Mouse (Mus musculus) layer of hippocampus, adult 2 months (tissue): ENCODE results near the gene AU021092. TPM values are rescaled to one million over a fixed set of nuclear protein-coding genes. Genes with fewer than 3 reads are reported as not detected.
"Not testable (repeated sequence)": the region's sequence is repeated elsewhere in the genome, so short reads cannot be mapped to it uniquely, and the experiment has no call there.

Source experiments
- DNase-seq, 2 experiments: peaks; one replicate each; pipeline ENCODE4 v3.0.0; 2022; ENCODE audit warnings: low spot score in 2 of 2
- H3K27ac ChIP-seq: fragments of 200-600 bp; 2 replicates; pipeline ENCODE4 v1.8.1; 2022
- H3K4me3 ChIP-seq: fragments of 200-600 bp; 2 replicates; pipeline ENCODE4 v1.8.1; 2022; ENCODE audit warnings: mild to moderate bottlenecking
- CTCF ChIP-seq: fragments of 200-600 bp; conservative IDR thresholded peaks from 2 replicates; pipeline ENCODE4 v1.8.1; 2022; ENCODE audit warnings: antibody characterized with exemption, mild to moderate bottlenecking, moderate library complexity
- total RNA-seq, 2 experiments: library from RNA; stranded (reverse); gene quantifications; 2 replicates each; pipeline ENCODE4 v1.2.3; 2021

Gene AU021092
- total RNA-seq, 2 experiments from 2014 or later, result 4.6 to 4.9 TPM

DNA sequence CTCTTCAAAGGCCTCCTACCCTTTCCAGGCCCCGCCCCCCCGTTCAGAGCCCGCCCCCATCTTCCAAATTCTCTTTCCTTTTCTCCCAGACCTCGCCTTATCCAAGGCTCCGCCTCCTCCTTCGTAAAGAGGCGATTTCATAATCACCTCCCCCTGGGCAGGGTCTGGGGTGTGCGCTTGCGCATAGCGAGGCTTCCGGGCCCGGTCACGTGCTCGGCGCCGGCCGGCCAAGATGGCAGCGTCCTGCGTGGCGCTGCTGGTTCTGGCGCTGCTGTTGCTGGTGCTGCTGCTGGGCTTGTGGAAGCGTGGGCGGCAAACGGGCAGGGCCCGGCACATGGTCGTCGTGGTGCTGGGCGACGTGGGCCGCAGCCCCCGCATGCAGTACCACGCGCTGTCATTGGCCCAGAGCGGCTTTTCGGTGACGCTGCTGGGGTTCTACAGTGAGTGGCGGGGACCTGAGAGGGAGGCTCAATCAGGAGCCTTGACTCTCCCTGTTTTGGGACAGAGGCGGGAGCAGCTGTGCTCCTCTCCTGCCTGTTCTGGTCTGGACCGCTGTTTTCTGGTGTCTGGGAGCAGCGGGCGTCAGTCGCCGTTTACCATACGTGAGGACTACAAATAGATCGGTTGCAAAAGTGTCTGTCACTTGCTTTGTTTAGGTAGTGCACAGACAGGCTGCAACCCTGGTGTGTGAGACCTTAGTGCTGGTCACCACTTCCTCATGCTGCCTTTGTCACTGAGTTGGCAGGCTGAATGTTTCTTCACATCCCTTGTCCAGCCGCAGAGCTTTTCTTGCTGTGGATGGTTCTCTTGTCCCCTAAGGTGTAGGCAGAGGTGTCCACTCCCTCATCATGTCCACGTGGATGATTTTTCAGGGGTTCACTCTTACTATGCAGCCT is 11.6 kb upstream of the AU021092 start, which contains the start of gene Alg1:
Alg1 (plus strand) TSS at position 204 of the 896 bp plus-strand sequence.
- no peak for TF ChIP-seq CTCF
- Histone ChIP-seq H3K4me3 (peak within 1 kb of the TSS; percentile 92), H3K27ac (peak within 1 kb of the TSS; percentile 89)
- DNase-seq, result peak; percentile 95 to 97

DNA sequence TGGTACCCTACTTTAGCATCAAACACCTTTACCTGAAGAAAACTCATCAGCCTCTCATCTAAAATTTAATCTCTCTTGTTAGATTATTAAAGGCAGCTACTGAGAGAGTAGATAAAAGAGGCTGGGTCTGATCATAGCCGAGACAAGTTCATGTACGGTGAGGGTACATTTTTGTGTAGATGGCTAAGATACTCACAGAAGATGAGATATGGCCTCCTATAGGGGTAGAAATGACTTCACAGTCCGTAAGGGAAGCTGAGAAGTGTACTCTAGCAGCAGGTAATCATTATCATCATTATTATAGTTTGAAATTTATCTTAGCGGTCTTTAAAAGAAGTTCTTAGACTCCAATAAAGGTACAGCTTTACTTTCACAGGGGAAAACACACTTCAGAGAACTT is 10.9 kb upstream of the AU021092 start:
- DNase-seq, result no peak
- H3K27ac ChIP-seq, result peak overlapping the region; percentile 76
- peak overlapping the region; percentile 92 for H3K4me3 ChIP-seq
- TF ChIP-seq CTCF, result no peak

DNA sequence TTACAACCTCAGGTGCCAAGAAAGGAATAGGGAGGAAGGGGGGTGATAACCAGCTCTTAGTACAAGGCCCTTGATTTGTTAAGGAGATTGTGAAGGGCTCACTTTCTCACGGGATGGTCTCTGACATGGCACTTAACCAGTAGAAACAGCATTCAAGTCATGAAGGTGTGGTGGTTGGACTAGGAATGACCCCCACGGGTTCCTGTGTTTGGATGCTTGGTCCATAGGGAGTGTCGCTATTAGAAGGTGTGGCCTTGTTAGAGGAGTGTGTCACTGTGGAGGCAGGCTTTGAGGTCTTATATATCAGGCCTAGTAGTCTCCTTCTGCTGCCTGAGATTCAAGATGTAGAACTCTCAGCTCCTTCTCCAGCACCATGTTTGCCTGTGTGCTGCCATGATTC is 6.0 kb upstream of the AU021092 start:
- H3K4me3 ChIP-seq, H3K27ac ChIP-seq, DNase-seq: not testable (repeated sequence)

DNA sequence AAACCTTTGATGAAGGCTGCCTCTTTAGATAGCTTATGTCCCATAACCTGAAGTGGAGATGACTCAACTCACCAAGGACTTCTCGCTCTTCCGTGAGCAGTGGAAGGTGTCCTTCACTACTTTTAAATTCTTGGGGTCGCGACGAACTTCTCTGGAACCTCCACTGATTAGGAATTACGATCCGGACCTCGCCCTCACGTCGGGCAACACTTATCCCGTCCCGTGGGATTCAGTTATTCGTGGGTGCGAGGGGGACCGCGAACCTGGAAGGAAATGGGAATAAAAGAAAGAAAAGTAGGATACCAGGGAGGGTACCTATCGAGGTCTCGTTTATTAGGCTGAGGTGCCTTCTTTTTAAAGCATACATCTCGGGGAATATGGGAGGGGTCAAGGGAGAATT is 5.4 kb upstream of the AU021092 start:
- not testable (repeated sequence) for H3K27ac ChIP-seq, H3K4me3 ChIP-seq, DNase-seq

DNA sequence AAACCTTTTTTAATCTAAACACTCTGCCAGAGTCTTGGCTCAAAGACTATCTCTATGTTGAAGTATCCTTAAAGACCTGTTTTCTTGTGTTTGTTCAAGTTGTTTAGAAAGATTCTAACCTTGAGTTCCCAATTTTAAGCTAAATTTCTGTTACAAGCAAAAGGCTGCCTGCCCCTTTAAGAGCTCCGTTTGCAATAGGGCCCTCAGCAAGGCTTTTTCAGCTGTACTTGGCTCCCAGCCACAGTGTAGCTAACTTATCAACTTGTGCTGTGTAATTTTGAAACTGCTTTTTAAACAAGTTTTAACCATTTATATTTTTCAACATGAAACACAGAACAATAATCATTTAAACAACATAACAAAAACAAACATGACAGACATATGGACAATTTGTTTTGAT is 4.4 kb upstream of the AU021092 start:
- DNase-seq, H3K4me3 ChIP-seq, H3K27ac ChIP-seq: not testable (repeated sequence)

DNA sequence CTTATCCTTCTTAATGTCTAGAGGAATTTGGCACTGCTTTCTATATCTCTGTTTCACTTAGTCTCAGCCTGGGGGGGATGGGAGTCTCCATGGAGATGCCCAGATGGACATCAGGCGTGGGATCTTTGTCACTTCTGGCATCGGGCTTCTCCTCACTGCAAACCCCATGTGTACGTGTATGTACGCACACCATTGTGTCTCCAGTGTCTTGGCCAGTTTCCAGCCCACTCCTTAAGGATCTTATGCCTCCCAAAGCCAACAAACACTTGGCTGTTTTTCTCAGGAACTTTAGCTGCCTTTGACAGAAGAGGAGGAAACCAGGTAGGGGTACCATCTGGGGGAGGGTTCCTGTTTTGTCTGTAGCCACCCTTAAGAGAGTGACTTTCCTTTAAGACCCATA is 696 bp downstream of the AU021092 start:
- H3K4me3 ChIP-seq, result peak overlapping the region; percentile 1; the same call in 1 of the 2 replicates
- no peak for DNase-seq
- TF ChIP-seq CTCF, result no peak
- H3K27ac ChIP-seq, result peak overlapping the region; percentile 48; the same call in 1 of the 2 replicates

DNA sequence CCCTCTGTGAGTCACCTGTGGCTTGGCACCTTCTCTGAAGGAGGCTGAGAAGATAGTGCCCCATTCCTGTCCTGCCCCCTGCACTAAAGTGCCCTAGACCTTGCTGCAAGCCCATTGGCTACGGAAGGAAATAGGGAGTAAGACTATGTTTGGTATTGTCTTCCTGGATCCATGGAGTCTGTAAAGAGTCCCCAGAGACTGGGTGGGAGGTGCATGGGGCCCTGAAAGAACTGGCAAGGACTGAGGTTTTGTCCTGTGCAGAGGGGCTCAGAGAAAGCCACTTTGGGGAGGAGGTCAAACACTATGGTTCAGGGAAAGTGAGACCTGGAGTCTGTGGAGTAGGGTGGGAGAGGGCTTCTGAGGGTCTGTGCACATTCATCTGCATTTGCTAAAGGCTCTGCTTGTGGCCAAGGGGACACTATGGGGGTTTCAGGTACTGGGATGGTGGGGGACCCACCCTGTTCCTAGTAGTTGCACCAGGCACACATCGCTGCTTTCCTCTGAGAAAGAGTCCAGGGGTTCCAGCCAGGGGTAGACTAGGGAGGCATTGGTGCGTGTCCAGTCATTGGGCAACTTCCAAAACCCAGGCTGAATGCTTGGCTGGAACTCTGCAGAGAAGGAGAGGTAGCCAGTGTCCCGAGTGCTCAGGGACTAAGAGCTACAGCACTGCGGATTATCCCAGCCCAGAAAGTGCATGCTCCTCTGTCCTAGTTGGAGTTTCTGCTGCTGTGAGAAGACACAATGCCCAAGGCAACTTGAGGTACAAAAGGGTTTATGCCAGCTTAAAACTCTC is 4.6 kb downstream of the AU021092 start:
- TF ChIP-seq CTCF, result no peak
- Histone ChIP-seq H3K4me3 (no peak overlapping the region), H3K27ac (no peak overlapping the region)
- no peak for DNase-seq

DNA sequence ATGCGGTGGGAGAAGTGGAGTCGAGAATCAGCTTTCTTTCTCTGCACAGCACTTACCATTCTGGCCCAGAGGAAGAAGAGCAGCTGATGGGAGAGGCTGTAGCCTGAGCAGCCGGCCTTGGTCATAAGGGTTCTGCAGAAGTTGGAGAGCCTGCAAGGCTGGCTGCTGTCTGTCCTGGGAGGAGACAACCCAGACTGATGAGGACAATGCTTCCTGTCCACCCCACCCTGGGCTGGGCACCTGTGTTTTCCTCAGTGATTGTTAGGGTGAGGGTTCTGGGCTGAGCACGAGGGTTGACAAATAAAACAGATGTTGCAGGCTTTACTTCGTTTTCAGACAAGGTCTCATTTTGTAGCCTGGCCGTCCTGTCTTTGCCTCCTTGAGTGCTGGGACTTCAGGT is 5.4 kb downstream of the AU021092 start:
- TF ChIP-seq CTCF, result no peak
- H3K4me3 ChIP-seq, result no peak overlapping the region

DNA sequence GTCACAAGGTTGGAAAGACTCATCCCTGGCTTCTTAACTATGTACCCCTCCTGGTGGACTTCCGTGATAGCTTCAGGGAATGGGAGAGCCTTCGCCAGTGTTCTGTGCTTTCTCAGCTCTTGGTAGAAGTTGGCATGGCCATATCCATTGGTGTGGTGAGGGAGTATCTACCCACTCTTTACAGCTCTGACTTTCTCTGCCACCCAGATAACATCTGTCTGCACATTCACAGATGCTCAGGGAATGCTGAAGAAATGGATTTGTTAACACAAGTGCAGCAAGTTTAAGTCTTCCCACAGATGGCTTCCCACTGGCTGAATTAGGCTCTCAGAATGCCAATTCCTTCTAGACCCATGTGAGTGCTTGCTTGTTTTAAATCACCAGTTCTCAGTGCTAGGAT is 8.0 kb downstream of the AU021092 start:
- no peak overlapping the region for H3K4me3 ChIP-seq
- TF ChIP-seq CTCF, result no peak
- no peak for DNase-seq
- no peak overlapping the region for H3K27ac ChIP-seq

More for the DNA sequence above, 5.4 kb downstream of the AU021092 start:
- H3K27ac ChIP-seq, result no peak overlapping the region
- DNase-seq, result no peak

DNA sequence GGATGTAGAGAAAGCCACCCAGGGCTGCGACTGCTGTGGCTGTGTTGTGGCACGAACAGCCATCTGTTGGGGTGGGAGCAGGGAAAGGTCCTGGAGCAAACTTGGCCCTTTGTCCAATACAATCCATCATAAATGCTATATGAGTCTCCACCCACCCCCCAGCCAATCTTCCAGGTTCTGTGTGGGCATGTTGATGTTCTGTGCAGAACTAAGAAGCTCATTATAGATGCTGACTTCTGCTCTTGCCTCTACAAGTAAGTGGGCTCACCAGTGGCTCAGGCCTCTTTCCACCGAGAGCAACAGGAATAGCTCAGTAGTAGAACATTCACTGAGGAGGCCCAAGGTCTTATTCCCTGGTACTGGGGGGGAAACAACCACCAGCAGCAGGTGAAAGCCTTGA is 9.9 kb downstream of the AU021092 start:
- DNase-seq, result no peak
- Histone ChIP-seq H3K27ac (no peak overlapping the region), H3K4me3 (no peak overlapping the region)
- TF ChIP-seq CTCF, result no peak

DNA sequence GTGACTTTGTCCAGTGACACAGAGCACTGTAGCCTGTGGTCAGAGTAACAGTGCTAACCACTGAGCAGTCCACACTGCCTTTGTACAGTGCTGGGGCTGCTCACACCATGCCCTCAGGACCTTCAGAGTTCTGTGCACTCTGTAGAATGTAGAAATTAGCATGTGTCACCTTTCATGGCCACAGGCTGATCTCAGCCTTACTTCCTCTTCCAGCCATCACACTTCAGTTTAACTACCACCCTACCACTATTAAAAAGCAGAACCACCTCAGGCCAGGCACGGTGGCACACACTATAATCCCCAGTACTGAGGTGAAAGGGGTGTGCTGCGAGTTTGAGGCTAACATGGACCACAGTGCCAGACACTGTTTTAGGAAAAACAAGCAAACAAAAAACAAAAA is 11.7 kb downstream of the AU021092 start:
- no peak for TF ChIP-seq CTCF
- no peak for DNase-seq
- no peak overlapping the region for H3K4me3 ChIP-seq

DNA sequence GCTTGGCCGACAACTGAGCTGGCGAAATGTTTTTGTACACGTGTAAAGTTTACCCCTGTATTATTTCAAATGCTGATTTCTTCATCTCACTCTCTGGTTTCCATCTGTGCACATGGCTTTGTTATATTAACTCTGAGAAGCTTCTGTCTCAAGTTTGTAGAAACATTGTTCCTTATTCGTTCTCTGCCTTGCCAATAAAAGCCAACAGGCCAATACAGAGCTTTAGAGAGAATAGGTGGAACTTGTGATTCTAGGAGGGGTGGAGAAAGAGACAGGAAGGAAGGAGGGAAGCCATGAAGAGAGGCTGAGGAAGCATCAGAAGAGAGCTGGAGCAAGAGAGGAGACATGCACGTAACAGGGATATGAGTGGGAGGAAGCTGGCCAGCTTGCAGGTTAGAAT is 16.0 kb downstream of the AU021092 start:
- no peak for TF ChIP-seq CTCF
- H3K4me3 ChIP-seq, result peak overlapping the region; percentile 29
- DNase-seq, result no peak

More for the DNA sequence above, 11.7 kb downstream of the AU021092 start:
- no peak overlapping the region for H3K27ac ChIP-seq

DNA sequence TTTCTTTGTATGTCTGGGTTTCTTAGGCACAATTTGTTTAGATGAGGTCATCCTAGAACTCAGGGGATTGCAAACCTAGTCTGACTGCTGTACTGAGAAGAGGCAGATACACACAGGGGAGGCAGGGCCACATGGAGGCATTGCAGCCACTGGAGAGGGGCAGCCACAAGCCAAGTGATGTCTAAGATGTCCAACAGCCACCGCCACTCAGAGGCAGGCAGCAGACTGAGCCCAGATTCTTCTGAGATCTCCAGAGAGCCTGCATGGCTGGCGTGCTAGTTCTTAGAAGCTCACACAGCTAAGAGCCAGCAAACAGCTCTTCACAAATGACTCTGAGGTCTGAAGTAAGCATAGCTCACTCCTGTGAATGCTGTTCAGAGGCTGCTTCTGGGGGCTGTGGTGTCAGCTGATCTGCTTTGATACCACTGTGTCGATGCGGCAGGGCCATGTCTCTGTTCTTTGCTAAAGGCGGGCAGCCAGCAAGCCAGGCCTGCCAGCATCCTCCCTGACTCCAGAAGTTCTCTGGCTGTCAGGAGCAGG is 16.6 kb downstream of the AU021092 start:
- DNase-seq, result no peak
- no peak overlapping the region for H3K4me3 ChIP-seq
- no peak for TF ChIP-seq CTCF
- no peak overlapping the region for H3K27ac ChIP-seq

More for the DNA sequence above, 16.0 kb downstream of the AU021092 start:
- H3K27ac ChIP-seq, result peak overlapping the region; percentile 48; the same call in 1 of the 2 replicates
